ENCODE assay signal across 8 mouse cellular contexts in the genomic region with DNA sequence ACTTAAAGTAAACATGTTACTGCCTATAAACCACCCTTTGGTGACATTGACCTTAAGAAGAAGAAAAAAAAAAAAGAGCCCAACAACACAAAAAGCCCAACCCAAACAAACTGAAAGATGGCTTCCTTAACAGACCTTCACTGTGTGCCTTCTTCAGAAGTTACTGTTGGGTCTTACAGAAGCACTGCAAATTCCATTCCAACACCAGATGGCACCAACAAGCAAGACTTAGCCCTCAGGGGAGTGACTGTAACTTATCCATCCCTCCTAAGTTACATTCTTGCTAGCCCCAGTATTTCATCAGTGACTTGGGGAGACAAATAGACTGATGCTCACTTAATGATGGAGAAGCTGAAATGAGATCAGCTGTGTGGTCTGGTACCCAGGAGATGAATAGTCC. TPM values are rescaled to one million over a fixed set of nuclear protein-coding genes. Genes with fewer than 3 reads are reported as not detected.
DNase-seq lines count a peak whose midpoint lies in the region; ATAC-seq and TF ChIP-seq lines count a peak whose summit lies in the region.
"Had no signal": no experiment of that assay in that cellular context is flagged by ENCODE, and none has a peak within 500 bp of the region (broad histone marks: within the 10 kb centered on the region; RNA-seq: fewer than 3 reads in every experiment).

No protein-coding gene starts in this region.

- no peaks in the 10 kb centered on the region for H3K9me3 ChIP-seq in kidney, embryonic 16.5 days (ENCODE audit: low read length)
- no peaks in the 10 kb centered on the region; the same call in 1 of the 2 replicates for H3K9me3 ChIP-seq in E14TG2a.4 (ENCODE audit: low read length)
- H3K9me3 ChIP-seq: megakaryocyte, embryonic 14.5 days had no signal

- H3K27me3 ChIP-seq in kidney, adult 2 months (replicated peaks; ENCODE audit: control insufficient read depth, insufficient read depth, low read length): no peaks in the 10 kb centered on the region
- H3K27me3 ChIP-seq in kidney, embryonic 16.5 days (ENCODE audit: insufficient read depth, low read length): no peaks in the 10 kb centered on the region
- H3K27me3 ChIP-seq in E14TG2a.4 (ENCODE audit: insufficient read depth, low read length): no peaks in the 10 kb centered on the region

- peak; percentile 42 for DNase-seq in kidney, adult 2 months
- DNase-seq in layer of hippocampus, adult 9-11 months: peak; percentile 38
- peak; percentile 49 to 56 for DNase-seq in thymus, postnatal 36 days
- no peak for DNase-seq in left cerebral cortex, adult 8-10 months (ENCODE audit: low spot score in 2 of 2)

- no peak overlapping the region for H3K9ac ChIP-seq in kidney, embryonic 16.5 days (replicated peaks; ENCODE audit: low read length)

- ATAC-seq in kidney, embryonic 16.5 days (ENCODE audit: low FRiP score, low TSS enrichment): no peak
- ATAC-seq in activated CD4-positive, CD25-positive, alpha-beta regulatory T cell, adult 4 months: peak; percentile 66

- H3K27ac ChIP-seq in kidney, adult 2 months (ENCODE audit: insufficient read depth, low read depth, low read length): no peak overlapping the region
- H3K27ac ChIP-seq in kidney, embryonic 16.5 days (ENCODE audit: low read length): no peak overlapping the region

- no peak overlapping the region for H3K4me2 ChIP-seq in kidney, embryonic 16.5 days (replicated peaks; ENCODE audit: low read depth, low read length)

- no peaks in the 10 kb centered on the region for H3K4me1 ChIP-seq in kidney, adult 2 months (ENCODE audit: control insufficient read depth, insufficient read depth, low read length)
- H3K4me1 ChIP-seq in kidney, embryonic 16.5 days (ENCODE audit: insufficient read depth, low read length): no peaks in the 10 kb centered on the region
- H3K4me1 ChIP-seq in E14TG2a.4 (replicated peaks; ENCODE audit: low read depth, low read length): peaks cover 12% of the 10 kb centered on the region

- no peaks in the 10 kb centered on the region for H3K36me3 ChIP-seq in kidney, adult 2 months (ENCODE audit: control insufficient read depth, insufficient read depth, low read length)
- no peaks in the 10 kb centered on the region for H3K36me3 ChIP-seq in kidney, embryonic 16.5 days (ENCODE audit: insufficient read depth, low read length)
- no peaks in the 10 kb centered on the region for H3K36me3 ChIP-seq in E14TG2a.4 (ENCODE audit: insufficient read depth, low read length)

- TF ChIP-seq CTCF in kidney, adult 2 months (conservative IDR thresholded peaks at IDR 0.05; ENCODE audit: insufficient read depth, insufficient read length, low read depth, low read length): peak; percentile 31; the same call in 1 of the 2 replicates
- TF ChIP-seq CTCF in E14TG2a.4 (conservative IDR thresholded peaks at IDR 0.05; ENCODE audit: low read length): peak; percentile 30

- no peak for TF ChIP-seq POLR2A in kidney, adult 2 months (IDR thresholded peaks at IDR 0.05; ENCODE audit: low read depth, low read length)

- H3K4me3 ChIP-seq in kidney, adult 2 months (ENCODE audit: insufficient read depth, low read depth, low read length): no peak overlapping the region
- no peak overlapping the region for H3K4me3 ChIP-seq in kidney, embryonic 16.5 days (ENCODE audit: low read length)
- no peak overlapping the region for H3K4me3 ChIP-seq in E14TG2a.4 (replicated peaks; ENCODE audit: low read length)
- H3K4me3 ChIP-seq: megakaryocyte, embryonic 14.5 days had no signal

RNA-seq across cellular contexts. Expression of a gene that starts 11.6 kb away (rescaled TPM):
- polyA plus RNA-seq in kidney, adult 2 months (2012; rRNA removed): 7.7 and 14.1 TPM in 2 replicates
- polyA plus RNA-seq in kidney, embryonic 16.5 days (2015; fragmentation: Nextera tagmentation; extraction: Ambion mirVana): 1.5 and 1.7 TPM in 2 replicates
- under 1 TPM; 0.33 to 0.36 TPM for polyA plus RNA-seq in activated CD4-positive, CD25-positive, alpha-beta regulatory T cell, adult 4 months (2017; shearing (Covaris generic))
- total RNA-seq in left cerebral cortex, adult 8-10 months (2022): 100 to 1,000 TPM; 133 to 153 (median 140) TPM

Comparison
In these comparisons a context has a peak if more than half of its experiments do, and no peak if none do; other contexts are left out.
1. DNase-seq: peak in kidney, adult 2 months (single experiment), layer of hippocampus, adult 9-11 months (single experiment) and thymus, postnatal 36 days (2 of 2); none in left cerebral cortex, adult 8-10 months (0 of 2).